Mouse (Mus musculus) lung, adult 2 months (tissue): Measurements from ENCODE around the gene Ush1g.

Experiments used
- CTCF ChIP-seq: fragments of 200-500 bp; IDR thresholded peaks from 2 replicates; pipeline ENCODE4 v1.5.1; 2011; ENCODE audit warnings: mild to moderate bottlenecking, low read length, control low read depth; ENCODE audit not compliant: insufficient read depth
- POLR2A ChIP-seq: fragments of 200-500 bp; IDR thresholded peaks from 2 replicates; pipeline ENCODE4 v1.6.1; 2011; ENCODE audit warnings: low read depth, mild to moderate bottlenecking, control low read depth, low read length, borderline replicate concordance; ENCODE audit errors: extremely low read depth

DNA sequence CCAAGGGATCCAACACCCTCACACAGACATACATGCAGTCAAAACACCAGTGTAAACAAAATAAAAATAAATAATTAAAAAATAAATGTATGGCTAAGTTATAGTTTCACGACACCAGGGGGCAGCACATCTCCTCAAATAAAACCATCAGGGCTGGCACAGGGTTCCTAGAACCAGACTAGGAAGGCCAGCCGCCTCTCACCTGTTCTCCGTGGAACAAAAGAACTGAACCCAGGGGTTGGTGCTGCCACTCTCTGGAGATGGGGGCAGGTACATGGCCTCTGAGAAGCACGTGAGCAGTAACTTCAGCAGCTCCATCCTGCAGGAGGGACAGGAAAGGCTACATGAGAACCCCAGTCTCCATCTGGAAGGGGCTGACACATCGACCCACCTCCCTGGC lies 36.6 kb upstream of the Ush1g start:
- TF ChIP-seq POLR2A (no peak), CTCF (no peak)
